Mouse (Mus musculus): ENCODE results near the gene Creb3l2. TPM values are rescaled to one million over a fixed set of nuclear protein-coding genes. Genes with fewer than 3 reads are reported as not detected.
"Not testable (repeated sequence)": the region's sequence is repeated elsewhere in the genome, so short reads cannot be mapped to it uniquely, and the experiment has no call there.

The Creb3l2 gene
- total RNA-seq, 2 experiments from 2014 or later = 61.7 to 66.7 TPM

DNA sequence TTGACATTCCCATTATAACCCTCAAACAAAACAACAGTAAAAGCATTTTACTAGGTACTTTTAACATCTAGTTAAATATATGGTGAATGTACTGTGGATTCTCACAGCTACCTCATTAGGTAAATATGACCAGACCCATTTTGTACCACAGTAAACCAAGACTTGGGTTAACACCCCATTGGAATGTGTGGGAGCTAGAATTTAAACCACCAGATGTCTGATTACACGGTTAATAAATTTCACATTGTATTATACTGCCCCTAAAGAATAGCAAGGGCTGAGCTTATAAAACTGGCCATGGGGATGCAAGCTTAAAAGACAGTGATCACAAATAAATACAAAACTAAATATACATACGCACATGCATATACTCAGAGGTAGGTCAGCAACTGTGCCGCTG is 34.1 kb downstream of the Creb3l2 start:
- DNase-seq = no peak

DNA sequence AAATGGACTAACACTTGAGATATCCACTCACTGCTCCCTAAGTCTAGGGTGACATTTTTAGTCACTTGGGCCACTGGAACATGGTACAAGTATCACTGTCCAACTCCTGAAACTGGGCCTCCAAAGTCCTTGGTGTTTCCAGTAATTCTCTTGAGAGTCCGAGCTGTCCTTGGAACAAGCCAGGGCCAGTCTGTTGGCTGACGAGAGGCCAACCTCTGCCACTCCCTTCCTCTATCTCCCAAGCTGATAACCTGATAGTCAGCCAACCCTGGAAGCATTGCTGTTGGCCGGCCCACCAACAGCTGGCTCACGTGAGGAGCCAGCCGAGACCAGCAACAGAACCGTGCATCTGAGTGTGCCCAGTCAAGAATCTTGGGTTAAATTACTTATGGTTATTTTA is 35.0 kb downstream of the Creb3l2 start:
- no peak for DNase-seq

DNA sequence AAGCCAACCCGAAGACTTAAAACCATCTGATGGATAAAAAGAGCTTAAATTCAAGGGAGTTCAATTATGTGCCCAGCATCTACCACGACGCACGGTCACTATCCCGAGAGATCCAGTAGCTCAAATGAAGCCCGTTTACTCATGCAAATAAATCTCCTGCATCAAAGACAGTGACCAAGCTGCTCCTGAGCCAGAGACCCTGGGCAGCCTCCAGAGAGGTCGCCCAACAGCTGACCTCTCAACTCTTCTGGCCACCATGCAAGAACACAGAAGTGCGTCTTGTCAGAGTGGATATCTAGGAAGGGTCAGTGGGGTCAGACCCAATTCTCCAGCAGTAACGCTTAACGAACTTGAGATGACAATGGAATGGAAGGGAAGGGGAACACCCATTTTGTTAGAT is 35.9 kb downstream of the Creb3l2 start:
- DNase-seq = no peak

DNA sequence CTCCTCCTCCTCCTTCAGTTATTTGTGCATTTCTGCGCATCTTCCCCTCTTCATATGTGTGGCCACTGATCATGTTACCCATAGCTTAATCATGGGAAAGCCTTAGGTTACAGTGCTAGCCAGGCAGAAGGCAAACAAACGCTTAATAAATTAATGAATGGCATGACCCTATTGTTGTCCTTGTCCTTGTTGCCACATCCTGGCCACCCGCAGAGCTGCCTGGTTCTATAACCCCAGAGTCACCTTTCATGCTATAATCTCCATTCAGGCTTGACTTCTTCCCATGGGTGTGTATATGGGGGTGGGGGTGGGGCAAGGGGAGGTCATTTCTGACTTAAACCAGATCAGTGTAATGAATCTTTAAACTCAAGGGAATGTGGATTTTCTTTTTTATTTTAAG is 37.6 kb downstream of the Creb3l2 start:
- no peak for DNase-seq

DNA sequence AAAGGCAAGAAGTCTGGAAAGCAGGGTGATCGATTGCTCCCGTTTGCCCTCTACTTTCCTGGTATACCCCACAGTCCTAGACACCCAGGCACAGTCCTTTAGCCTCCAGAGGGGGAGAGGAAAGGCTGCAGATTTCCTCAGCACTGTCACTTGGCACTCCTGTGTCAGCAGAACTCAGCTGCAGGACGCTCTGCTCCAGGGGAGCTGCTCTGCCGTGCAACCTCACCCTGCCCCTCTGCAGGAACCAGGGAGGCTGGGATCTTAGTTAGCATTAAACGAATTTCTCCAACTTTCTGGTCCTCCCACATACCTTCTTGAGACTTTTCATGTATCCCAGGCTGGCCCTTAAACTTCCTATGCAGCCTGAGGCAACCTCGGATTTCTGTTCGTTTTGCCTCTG is 40.0 kb downstream of the Creb3l2 start:
- no peak for DNase-seq

DNA sequence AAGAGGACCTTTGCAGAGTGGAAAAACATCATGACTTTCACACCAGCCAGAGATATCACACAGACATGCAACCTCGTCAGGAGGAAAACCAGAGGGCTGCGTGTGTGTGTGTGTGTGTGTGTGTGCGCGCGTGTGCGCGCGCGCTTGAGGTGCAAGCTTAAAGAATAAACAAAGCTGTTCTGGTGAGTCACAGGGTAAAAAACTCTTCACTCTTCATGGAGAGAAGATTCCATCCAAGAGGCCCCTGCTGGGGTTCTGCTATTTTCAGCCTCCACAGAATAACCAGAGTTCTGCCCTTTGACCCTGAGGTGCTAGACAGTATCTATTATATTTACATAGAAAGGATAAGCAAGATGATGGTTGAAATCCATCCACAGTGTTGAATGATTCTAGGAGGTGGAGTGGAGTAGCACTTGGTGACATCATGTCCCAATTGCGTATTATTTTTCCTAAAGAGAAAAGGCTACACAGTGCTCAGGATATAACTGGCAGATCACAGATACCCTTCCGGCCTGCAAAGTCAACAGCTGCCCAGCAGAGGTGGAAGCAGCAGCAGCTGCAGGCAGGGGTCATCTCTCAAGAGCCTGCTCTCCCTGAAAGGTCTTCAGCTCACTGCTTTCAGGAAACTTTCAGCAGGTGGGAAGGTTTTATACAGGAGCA is 41.0 kb downstream of the Creb3l2 start:
- peak; percentile 40 for DNase-seq

DNA sequence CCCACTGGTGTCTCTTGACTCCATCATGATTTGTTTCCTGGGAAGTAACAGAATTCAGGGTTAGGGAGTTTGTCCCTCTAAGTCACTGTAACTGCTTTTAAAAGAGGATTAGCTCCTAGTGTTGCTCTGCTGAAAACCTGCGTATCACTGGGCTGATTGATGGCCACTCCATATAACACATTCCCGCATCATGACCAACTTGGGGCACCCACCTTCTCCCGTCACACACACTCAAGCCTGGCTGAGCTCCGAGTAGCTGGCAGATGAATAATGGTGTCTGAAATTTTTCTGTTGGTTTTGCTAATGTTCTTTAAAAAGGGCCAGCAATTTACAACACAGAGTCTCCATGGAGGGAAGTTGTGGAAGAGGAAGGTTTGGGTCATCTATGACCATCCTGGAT is 41.8 kb downstream of the Creb3l2 start:
- no peak for DNase-seq

DNA sequence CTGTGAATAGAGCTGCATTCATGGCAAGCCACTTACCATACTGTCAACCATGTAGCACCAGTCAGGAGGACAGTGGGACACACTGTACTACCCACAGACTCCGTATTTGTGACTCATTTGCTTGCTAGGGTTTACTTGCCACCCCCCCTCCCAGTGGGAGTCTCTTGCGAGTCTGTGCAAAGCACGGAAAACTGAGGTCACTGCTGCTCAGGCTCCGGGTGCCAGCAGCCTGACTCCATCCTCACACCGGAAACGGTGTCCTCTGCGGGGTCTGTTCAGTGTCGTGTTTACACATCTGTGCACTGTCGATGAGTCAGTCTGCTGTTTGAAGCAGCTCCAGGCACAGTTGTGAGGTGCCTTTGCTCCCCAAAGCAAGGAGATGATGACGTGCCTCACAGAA is 43.0 kb downstream of the Creb3l2 start:
- peak; percentile 62 for DNase-seq

DNA sequence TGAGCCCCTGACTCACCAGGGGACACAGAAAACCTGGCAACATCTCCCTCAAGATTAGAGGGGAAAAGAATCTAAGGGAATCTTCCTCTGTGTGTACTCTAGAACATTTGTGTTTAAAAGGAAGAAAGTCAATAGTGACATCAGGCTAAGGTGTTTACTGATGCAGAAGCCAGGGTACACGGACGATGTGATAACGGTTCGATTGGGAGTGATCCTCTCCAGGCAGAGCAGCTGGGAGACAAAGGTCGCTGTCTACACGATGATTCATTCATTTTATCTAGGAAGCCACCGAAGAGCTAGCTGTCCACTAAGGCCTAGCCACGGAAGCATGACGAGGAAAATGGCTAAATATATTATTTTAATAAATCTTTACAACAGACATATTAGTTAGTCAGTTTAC is 44.0 kb downstream of the Creb3l2 start:
- DNase-seq = no peak

DNA sequence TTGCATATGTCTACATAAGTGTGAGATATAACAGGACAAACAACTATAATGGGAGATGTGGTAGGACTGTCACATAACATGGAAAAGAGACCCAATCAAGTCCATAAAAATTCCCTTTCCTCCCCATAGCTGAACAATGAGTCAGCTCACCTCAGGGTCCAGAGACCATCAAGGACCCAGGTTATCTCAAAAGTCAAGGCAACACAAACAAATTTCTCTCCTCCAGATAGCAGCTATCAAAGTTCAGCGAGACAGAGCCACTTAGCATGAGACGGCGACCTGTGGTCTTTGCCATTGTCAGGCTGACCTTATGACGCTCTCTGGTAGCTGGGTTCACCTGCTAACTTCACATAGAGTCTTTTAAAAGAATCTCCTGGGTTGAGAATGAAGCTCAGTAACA is 44.7 kb downstream of the Creb3l2 start:
- DNase-seq = no peak

DNA sequence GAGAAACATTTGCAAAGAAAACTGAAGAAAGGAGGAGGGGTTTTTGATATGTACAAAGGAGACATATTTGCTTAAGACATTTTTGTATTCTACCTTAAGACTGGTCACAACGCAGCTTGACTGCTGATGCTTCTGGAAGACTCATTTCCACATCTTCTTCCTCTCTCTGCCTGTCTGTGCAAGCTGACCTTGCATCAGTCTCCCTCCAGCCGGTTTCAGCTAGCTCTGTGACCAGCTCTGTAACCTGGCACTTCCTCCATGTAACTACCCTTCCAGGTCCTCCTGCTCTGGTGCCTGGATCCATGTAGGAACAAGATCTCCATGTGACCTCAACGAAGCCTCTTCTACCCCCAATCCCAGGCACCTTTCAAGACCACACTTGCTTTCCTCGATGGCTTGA is 45.8 kb downstream of the Creb3l2 start:
- no peak for DNase-seq

DNA sequence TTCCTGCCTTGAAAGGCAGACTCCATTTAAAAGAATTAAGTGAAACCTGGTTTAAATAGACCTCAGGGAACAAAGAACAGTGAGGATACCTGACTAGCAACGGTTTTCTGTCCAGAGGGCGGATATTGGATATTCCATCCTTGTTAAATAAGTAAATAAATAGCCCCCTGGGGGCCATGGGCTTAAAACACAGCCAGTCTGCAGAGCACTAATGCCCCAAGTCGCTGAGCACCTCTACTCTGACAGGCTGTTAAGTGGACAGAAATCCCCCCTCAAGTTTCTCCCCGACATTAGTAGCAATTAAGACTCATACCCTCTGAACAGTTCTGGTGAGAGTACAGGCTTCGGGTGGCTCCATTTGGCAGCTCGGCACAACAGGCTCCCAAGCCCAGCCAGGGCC is 48.7 kb downstream of the Creb3l2 start:
- no peak for DNase-seq

DNA sequence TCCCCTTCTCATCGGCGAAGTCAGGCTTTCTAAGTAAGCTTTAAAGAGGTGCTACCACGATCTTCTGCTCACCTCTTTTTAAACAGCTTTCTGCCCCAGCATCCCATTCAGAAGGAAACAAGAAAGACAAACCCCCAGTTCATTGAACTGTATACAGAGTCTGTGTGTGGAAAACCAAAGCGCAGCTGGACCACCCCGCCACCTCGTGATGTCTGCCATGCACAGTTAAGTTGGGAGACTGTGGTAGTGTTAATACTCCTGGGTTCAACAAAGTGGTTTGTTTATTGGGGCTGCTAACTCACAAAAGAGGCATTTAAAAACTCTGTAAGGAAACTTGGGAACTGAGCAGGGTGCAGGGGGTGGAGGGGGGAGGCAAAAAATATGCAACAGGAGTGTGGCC is 49.7 kb downstream of the Creb3l2 start:
- no peak for DNase-seq

DNA sequence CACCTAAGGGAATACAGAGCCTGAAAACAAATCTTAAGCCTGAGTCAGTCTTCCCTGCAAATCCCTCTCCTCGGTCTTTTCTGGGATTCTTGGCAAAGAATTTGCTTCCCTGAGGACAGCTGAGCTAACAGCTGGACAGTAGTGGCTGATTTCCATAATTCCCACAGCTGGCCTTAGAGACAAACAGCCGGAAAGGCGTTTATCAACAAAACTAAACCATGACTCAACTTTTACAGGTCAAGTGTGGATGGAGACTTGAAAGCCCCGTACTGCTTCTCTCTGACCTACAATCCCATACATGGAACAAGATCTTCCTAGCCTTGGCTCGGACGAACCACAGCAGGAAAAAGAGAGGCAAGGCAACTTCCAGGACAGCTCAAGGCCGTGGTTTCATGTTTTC is 50.6 kb downstream of the Creb3l2 start:
- DNase-seq = peak; percentile 55

DNA sequence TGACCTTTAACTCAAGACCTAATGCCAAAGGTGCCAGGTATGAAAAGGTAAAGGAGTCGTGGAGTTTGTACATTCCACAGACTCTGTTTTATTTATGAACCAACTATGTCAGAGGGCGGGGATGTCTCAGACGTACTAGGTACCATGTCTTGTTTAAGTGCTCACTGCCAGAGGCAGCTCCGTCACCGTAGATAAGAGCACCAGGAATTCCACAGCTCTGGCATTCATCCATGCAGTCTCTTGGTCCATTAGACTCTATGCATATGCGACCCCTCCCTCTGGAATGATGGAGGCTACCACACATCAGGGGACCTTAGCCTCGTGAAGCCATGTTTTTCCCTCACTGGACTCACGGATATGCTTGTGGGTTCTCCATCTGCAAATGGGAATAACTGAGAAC is 53.0 kb downstream of the Creb3l2 start:
- DNase-seq = peak; percentile 66

DNA sequence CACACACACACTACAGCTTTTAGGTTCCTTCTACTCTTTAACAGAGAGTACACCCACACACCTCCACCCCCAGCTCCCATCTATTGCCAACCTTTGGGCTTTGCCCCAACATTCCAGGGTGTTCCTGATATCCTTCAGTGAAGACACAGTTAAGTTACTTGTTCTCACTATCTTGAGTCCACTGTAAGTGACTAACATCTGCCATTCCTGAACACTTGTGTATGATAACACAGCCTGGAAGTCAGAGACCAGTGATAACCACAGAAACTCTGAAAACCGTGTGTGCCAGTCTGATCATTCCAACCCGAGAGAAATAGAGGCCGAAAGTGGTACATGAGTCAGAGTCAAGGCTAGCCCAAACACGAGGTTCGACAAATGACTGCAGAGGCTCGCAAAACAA is 53.4 kb downstream of the Creb3l2 start:
- DNase-seq = no peak

DNA sequence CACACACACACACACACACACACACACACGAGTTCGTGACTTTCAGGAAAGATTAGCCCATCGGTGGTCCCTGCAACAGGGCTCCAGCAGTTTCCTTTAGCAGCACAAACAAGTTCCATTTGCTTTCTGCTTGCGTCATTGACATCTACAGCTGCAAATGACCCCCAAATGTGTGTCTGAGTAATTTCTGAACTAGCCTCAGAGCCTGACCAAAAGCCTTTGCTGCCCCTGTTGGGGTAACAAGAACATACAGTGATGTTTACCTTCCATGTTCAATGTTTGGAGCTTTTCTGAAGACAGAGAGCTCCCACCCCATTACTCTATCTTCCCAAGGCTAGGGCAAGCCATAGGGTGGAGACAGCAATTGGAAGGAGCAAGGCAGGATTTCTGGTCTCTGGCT is 54.7 kb downstream of the Creb3l2 start:
- DNase-seq = no peak

DNA sequence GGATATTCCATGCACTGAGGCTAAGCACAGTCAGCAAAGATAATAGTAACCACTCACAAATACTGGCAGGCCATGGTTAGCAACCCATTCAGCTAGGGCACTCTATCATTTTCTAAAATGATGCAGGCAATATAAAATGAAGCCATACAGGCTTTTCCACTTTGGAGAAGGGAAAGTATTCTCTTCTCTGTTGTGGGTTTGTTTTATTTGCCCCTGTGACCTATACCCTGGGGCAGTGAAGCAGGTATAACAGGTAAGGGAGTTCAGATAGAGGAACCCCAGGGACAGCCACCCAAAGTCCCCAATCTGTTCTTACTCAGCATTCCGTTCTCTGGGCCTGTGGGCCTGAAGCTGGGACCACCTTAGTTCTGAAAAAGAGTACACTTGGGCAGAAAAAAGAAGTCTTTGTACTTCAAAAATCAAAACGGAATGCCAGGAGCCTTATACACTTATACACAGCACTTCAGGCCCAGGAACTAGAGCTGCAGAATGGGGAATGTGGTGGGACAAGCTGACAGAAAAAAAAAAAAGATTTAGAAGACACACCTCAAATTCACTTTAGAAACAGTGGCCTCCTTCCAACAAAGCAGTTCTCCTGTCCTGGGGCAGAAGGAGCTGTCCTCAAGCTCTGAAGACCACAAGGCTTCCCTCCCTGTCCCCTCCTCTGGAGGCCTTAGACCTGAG is 56.2 kb downstream of the Creb3l2 start:
- DNase-seq = no peak

DNA sequence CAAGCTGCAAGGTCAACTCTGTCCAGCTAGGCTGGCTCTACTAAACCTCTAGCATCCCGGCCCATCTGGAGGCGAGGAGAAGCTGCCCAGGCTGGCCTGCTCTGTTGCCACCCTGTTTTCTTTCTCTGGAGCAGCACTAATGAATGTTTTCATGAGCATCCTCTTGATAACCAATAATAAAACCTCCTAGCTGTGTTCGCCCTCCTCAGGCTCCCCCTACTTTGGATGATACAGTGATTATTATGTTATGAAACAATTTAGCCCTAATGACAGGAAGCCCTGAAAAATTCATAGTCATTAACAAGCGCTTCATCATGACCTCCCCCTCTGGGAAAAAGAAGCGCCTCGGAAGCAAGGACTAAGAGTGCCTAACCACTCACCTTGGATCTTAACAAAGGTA is 59.2 kb downstream of the Creb3l2 start:
- no peak for DNase-seq

DNA sequence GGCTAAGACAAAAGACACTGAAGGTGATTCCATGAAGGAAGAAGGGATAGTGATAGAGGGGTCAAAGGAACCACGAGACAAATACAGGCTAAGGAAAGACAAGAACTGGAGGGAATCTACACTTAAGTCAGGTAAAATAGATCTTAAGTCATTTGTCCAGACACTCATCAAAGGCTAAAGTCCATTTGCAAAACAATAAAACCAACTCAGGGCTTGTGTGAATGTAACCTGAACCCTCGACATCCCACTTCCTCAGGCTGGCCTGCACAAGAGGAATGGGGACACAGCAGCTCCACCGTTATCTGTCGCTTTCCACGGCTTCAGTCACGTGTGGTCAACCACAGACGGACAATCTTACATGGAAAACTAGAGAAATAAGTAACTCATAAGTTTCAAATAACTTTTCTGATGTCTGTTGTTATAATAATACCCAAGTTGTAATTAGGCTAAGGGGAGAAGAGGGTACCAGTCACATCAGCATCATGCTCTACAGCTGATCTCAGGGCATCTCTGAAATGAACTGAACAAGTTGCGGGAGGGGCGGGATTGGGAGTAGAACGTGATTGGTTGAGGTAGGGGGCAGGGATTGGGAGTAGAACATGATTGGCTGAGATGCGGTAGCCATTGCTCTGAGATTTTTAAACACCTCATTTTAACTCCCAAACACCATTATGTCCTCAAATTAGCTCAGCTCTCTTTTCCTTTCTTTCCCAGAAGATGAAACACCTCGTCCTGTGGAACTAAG is 63.9 kb downstream of the Creb3l2 start:
- DNase-seq = no peak

DNA sequence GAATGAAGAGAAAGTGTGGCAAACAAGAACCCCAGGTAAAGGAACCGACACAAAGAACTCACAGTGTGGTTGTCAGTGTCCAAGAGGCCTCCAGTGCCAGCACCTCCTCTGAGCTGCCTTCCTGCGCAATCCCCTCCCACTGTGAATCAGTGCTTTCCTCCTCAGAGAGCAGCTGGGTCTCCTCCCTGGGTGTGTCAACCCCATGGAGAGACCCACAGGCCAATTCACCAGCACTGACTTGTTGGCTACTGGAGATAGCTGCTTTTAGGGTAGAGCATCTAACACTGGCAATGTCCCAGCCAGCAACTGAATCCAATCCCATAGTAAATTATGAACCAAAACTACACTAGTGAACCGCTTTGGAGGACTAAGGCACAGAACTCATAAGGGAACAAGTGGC is 64.6 kb downstream of the Creb3l2 start:
- not testable (repeated sequence) for DNase-seq

DNA sequence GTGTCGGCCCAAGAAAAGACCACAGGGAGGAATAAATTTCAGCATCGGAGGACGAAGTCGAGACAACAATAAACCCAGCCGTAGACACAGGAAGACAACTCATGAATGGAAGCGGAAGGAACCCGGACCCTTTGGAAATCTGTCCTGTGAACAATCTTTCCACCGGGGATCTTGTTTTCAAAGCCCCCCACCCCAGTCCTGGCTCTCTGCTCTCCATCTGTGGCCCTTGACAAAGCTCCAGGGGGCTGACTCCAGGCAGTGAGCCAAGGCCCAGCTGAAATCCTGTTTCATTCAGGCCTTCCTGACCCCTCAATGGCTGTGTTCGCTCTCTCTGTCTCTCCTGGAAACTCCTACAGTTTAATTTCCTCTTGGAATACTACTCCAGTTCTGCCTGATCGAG is 66.5 kb downstream of the Creb3l2 start:
- peak; percentile 74 for DNase-seq

DNA sequence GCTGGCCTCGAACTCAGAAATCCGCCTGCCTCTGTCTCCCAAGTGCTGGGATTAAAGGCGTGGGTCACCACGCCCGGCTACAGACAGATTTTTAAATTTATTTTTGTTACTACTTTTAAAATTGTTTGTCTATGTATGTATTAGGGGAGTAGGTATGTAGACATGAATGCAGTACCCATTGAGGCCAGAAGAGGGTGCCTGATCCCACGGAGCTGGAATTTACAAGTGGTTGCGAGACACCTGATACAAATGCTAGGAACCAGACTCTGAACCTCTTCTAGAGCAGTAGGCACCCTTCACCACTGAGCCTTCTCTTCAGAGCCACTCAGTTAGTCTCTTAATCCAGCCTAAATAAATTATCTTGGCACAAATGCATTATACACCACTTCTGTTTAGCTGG is 70.6 kb downstream of the Creb3l2 start:
- DNase-seq = peak; percentile 50

DNA sequence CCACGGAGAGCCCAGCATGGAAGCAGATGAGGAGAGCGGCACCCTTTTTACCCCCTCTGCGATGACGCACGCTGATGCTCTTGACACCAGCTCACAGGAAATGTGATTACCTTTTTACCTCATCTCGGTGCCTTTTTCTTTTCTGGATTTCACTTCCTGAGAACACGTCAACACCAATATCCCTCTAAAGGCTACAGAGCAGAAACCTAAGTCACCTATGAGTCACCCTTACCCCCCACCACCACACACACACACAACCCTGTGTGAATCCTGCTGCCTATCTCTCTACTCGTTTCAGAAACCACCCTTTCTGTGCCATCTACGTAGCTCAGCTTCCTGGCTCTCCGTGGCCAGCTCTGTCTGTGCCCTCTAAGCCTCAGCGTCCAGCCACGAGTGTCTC is 71.4 kb downstream of the Creb3l2 start:
- no peak for DNase-seq
